Mouse (Mus musculus) MN1 (cell line): ENCODE results near the gene Prdm9.
A peak's percentile ranks its signal among the peaks of the same experiment; 100 is the strongest.

Experiments
- DNase-seq: peaks from one replicate; pipeline ENCODE4 v3.0.0-alpha.2; 2016; ENCODE audit warnings: low spot score

Gene Prdm9

DNA sequence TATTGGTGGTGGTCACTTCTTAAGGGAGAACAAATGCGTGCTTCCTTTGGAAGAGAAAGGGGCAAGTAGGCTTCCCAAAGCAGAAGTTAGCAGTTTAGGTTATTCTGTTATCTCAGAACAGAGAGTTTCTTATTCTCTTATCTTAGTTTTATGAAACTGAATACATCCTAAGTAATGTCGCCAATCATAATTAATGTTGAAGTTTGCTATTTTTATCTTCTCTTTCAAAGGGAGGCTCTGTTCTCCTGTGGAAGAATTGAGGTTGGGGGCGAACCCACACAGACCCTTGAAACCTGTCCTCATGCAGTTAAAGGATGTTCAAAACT is 36.4 kb downstream of the Prdm9 start:
- DNase-seq, result no peak

DNA sequence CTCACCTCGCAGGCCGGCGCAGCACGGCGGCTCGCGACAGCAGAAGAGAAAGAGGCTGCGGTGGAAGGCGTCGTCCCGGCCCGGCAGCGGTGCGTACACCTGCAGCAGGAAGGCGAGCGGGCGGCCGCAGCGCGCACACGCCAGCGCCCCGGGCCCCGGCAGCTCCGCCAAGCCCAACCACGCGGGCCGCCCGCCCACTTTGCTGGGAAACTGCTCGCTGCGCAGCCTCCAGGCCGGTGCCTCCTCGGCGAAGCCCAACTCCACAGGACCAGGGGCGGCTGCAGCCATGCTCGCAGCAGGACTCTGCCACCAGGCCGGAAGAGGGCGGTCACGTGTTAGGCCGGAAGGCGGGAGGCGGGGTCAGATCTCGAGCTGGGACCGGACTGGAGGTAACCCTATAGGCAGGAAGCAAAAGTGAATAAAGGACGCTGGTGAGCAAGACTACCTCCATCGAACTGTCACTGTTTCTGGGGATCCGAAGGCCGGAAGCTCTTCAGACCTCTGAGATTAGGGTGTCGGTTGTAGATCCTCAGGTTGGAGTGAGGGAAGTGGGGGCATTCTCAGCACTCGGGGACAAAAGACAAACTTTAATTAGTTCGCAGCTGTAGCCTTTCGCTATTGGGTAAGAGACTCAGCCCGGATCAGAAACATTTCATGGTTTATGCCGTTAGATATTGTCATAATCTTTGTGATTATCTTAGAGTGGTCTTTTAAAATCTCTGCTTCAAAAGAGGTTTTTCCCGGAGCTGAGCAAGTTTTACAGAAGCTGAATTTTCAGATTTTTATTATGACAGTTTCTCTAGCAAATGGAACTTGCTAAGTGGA is 37.0 kb downstream of the Prdm9 start, which contains the start of gene Pdcd2:
TSS of gene Pdcd2 (minus strand) at position 316 of the 825 bp plus-strand sequence.
- DNase-seq, result peak; percentile 96

DNA sequence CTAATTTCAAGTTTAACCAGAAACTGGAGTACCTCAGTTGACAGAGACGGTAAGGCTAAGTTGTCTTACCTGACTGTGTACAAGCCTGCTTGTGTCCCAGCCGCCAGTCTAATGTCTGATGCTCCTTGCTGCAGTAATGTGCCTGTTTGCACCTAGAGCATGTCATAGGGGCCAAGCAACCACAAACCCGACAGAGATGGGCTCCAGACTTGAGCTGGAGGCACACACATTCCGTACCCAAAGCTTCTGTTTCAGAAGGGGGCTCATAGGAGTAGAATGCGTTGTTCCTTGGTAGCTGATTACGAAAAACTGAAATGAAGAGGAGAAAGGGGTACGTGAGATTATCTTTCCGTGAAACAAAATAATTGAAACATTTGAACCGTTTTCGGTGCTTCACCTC is 37.9 kb downstream of the Prdm9 start:
- no peak for DNase-seq

DNA sequence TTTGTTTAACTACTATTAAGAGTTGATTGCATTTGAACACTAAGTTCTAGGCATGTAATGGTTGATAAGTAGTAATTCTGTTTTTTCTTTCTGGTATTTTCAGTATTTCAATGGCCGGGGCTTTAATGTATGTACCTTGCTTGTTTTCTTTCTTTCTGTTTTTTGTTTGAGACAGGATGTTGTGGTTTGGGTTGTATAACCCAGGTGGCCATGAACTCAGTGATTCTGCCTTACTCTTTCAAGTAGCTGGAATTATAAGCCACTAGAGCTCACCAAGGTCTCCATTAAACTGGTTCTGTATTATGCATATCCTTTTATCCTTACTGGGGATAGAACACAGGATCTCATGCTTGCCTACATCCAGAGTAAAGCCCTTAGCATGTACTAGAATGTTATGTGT is 45.4 kb downstream of the Prdm9 start:
- DNase-seq, result no peak

DNA sequence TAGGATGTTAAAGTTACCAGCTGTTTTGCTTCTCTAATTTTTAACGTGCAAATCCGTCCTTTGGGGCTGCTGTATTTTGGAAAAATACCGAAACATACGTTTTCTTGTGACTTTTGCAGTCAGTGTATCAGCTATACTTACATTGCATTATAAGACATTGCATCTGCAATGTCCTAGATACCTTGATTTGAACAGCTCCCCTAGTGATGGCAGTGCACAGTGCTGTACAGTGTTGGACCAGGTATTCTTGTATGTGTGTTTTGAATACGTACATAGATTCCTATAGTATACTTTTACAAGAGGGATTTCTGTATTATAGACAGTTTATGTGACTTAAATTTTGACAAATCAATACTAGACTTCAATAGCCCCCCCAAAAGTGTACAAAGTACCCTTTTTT is 46.0 kb downstream of the Prdm9 start:
- DNase-seq, result no peak

DNA sequence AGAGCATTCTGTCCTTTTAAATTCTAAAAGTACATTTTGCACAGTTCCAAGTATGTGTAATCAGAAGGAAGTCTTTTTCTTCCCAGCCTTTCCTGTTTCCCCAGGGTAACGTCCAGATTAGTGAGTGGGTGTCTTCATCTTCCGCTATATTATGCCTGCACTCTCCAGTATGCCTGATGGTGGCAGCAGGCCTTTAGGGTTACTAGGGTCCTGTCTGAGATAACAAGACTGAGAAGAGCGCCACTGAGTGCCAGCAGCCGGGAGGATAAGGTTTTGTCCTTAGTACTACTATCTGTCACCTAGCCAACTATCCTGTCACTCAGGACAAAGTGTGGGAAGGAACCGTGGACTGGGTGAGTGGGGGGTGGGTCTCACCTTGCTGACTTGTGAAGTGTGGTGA is 46.4 kb downstream of the Prdm9 start:
- no peak for DNase-seq

- no peak for DNase-seq
Measured at GRCm38 (mm10) chr17:15510694-15511093, 53.5 kb downstream of the Prdm9 start.

DNA sequence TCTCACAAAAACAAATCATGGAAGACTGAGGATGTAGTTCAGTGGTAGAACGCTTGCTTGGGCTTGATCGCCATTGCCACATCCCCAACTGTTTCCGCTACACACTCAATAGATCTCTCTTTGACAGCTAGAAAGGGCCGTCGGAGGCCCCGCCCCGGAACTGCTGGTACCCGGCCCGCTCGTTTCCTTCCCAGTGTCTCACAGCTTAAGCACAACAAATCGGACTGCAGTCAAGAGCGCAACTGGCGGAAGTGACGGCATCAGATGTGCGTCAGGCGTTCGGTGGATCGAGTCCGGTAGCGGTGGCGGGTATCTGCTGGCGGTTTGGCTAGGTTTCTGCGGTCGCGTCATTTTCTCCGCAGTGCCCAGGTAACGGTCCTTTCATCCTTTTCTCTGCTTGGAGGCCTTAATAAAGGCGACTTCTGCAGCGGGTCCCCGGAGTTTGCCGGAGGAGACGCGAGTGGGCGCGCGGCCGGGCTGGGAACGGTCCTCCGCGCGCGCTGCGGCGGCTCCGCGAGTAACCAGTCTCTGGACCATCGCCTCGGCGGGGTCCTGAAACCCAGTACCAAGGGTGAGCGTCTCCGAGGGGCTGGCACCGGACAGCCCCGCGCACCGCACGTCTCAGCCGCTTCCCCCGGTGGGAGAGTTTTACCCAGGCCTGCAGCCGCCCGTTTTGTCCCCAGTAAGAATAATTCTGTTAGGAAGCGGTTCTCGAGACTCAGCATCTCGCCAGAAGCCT is 64.3 kb downstream of the Prdm9 start, which contains the start of the genes Psmb1 and Tbp:
TSS of gene Psmb1 (minus strand) at position 96 of the 739 bp plus-strand sequence.
TSS of gene Tbp (plus strand) at position 233 of the 739 bp plus-strand sequence.
- peak; percentile 98 for DNase-seq

DNA sequence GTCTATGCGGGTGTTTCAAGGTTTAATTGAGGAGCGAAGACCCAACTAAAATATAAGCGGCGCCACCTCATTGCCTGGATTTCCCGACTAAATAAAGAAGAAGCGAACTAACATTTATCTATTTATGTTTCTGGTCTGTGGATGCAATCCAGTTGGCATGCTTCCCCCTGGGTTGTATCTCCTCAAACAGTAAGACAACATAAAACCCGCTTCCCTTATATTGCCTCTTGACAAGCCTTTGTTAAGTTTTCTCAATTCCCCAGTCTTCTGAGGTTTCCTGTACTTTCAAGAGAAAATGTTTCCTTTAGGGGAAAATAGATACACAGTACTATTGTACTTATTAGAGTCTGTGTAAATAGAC is 65.4 kb downstream of the Prdm9 start:
- DNase-seq, result no peak

DNA sequence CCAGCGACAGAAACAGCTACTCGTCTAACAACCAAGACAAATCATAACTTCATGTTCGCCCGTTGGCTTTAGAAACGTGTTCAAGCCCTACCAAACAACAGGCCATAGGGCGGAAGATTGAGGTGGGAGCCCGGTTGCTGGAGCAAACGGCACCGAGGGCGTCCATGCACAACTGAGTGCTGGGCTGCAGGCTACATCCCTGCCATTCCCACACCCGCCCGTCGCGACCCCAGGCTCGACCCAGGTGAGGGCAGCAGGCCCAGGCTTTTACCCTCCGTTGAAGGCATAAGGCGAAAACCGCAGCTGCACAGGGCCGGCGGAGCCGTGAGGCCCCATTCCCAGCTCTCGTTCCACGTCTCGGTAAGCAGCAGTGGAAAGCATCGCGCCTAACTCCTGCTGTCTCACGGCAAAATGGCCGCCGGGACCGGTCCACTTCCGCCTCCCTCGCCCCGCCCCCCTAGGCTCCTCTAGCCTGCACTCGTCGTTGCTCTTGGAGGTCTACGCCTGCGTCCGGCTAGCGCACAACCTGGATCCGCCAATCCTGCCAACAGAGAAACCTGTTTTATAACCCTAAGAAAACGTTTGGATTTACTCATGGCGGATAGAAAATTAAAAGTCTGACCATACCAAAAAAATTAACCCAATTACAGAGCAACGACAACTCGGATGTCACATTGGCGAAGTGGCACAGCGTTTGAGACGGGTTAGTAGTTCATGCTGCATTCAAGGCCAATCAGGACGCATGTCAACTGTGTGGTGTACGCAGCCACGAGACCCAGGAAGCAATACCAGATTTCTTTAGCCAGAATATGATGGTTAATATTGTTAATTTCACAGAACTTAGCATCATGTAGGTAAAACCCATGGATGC is 66.0 kb downstream of the Prdm9 start:
- peak; percentile 96 for DNase-seq
